Mouse (Mus musculus): Measurements from ENCODE around the gene S100a16. TPM values are rescaled to one million over a fixed set of nuclear protein-coding genes. Genes with fewer than 3 reads are reported as not detected.

Gene S100a16
- polyA plus RNA-seq, 1 experiment from 2014 or later = 232 TPM

- 90% methylated on average over 4 of the region's 4 CpGs for WGBS
- ATAC-seq (ENCODE audit: low FRiP score, low TSS enrichment) = no peak
Measured at GRCm38 (mm10) chr3:90515789-90516188, 21.3 kb upstream of the S100a16 start.

GRCm38 (mm10) chr3:90517711-90518110 lies 19.3 kb upstream of the S100a16 start:
- Histone ChIP-seq H3K27ac (ENCODE audit: low read length) (no peak overlapping the region), H3K4me2 (replicated peaks; ENCODE audit: low read depth, low read length) (no peak overlapping the region), H3K4me3 (ENCODE audit: low read length) (no peak overlapping the region), H3K36me3 (ENCODE audit: insufficient read depth, low read length) (no peaks in the 10 kb centered on the region), H3K9ac (replicated peaks; ENCODE audit: low read length) (no peak overlapping the region), H3K27me3 (ENCODE audit: insufficient read depth, low read length) (no peaks in the 10 kb centered on the region), H3K9me3 (ENCODE audit: low read length) (no peaks in the 10 kb centered on the region), H3K4me1 (ENCODE audit: insufficient read depth, low read length) (peaks cover 22% of the 10 kb centered on the region)
- ATAC-seq (ENCODE audit: low FRiP score, low TSS enrichment) = no peak
- WGBS = 73% methylated on average over 4 of the region's 4 CpGs

More at GRCm38 (mm10) chr3:90515789-90516188, 21.3 kb upstream of the S100a16 start:
- H3K4me3 ChIP-seq (ENCODE audit: low read length) = no peak overlapping the region
- no peak overlapping the region for H3K9ac ChIP-seq (replicated peaks; ENCODE audit: low read length)
- H3K4me2 ChIP-seq (replicated peaks; ENCODE audit: low read depth, low read length) = peak overlapping the region; percentile 88; the same call in 1 of the 2 replicates
- H3K4me1 ChIP-seq (ENCODE audit: insufficient read depth, low read length) = peaks cover 22% of the 10 kb centered on the region
- H3K9me3 ChIP-seq (ENCODE audit: low read length) = no peaks in the 10 kb centered on the region
- H3K27ac ChIP-seq (ENCODE audit: low read length) = no peak overlapping the region
- 0 out of 2 replicates have a peak, but pooled peaks cover 4% of the 10 kb centered on the region for H3K36me3 ChIP-seq (ENCODE audit: insufficient read depth, low read length)
- no peaks in the 10 kb centered on the region for H3K27me3 ChIP-seq (ENCODE audit: insufficient read depth, low read length)

GRCm38 (mm10) chr3:90525421-90525820 lies 11.6 kb upstream of the S100a16 start:
- Histone ChIP-seq H3K36me3 (ENCODE audit: insufficient read depth, low read length) (0 out of 2 replicates have a peak, but pooled peaks cover 4% of the 10 kb centered on the region), H3K4me1 (ENCODE audit: insufficient read depth, low read length) (no peaks in the 10 kb centered on the region; the same call in 1 of the 2 replicates), H3K27me3 (ENCODE audit: insufficient read depth, low read length) (no peaks in the 10 kb centered on the region), H3K9me3 (ENCODE audit: low read length) (no peaks in the 10 kb centered on the region), H3K4me3 (ENCODE audit: low read length) (no peak overlapping the region), H3K27ac (ENCODE audit: low read length) (no peak overlapping the region), H3K9ac (replicated peaks; ENCODE audit: low read length) (no peak overlapping the region), H3K4me2 (replicated peaks; ENCODE audit: low read depth, low read length) (no peak overlapping the region)
- WGBS = 49% methylated on average over 4 of the region's 4 CpGs
- no peak for ATAC-seq (ENCODE audit: low FRiP score, low TSS enrichment)

DNA sequence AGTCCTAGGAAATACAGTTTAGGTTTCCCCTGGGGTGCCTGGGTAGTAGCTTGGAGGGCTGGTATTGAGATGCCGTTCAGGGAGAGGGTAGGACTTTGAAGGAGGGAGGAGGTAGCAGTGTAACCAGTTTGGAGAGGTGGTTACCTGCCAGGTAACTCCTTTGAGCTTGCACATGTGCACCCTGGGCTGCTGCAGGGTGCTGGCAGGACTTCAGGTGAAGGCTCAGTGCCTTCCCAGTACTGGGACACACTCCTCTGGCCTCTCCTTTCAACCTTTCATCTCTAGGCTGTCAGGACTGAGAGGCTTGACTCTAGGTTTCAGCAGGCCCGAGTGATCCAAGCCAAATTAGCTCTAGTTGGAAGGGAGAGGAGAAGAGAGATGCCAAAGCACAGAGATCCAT lies 11.0 kb upstream of the S100a16 start:
- Histone ChIP-seq H3K27me3 (ENCODE audit: insufficient read depth, low read length) (no peaks in the 10 kb centered on the region), H3K4me3 (ENCODE audit: low read length) (no peak overlapping the region), H3K9ac (replicated peaks; ENCODE audit: low read length) (no peak overlapping the region), H3K36me3 (ENCODE audit: insufficient read depth, low read length) (0 out of 2 replicates have a peak, but pooled peaks cover 4% of the 10 kb centered on the region), H3K9me3 (ENCODE audit: low read length) (no peaks in the 10 kb centered on the region), H3K4me2 (replicated peaks; ENCODE audit: low read depth, low read length) (no peak overlapping the region), H3K27ac (ENCODE audit: low read length) (no peak overlapping the region), H3K4me1 (ENCODE audit: insufficient read depth, low read length) (no peaks in the 10 kb centered on the region; the same call in 1 of the 2 replicates)
- WGBS = 76% methylated on average over 2 of the region's 2 CpGs
- ATAC-seq (ENCODE audit: low FRiP score, low TSS enrichment) = no peak

GRCm38 (mm10) chr3:90526580-90526979 lies 10.5 kb upstream of the S100a16 start, which contains the start of gene S100a14:
TSS of gene S100a14 (plus strand) at chr3:90526856.
- Histone ChIP-seq H3K27ac (ENCODE audit: low read length) (no peak within 1 kb of the TSS), H3K27me3 (ENCODE audit: insufficient read depth, low read length) (no peaks in the 10 kb centered on the region), H3K4me2 (replicated peaks; ENCODE audit: low read depth, low read length) (no peak within 1 kb of the TSS), H3K9ac (replicated peaks; ENCODE audit: low read length) (no peak within 1 kb of the TSS), H3K36me3 (ENCODE audit: insufficient read depth, low read length) (0 out of 2 replicates have a peak, but pooled peaks cover 4% of the 10 kb centered on the region), H3K9me3 (ENCODE audit: low read length) (no peaks in the 10 kb centered on the region), H3K4me3 (ENCODE audit: low read length) (no peak within 1 kb of the TSS), H3K4me1 (ENCODE audit: insufficient read depth, low read length) (no peaks in the 10 kb centered on the region; the same call in 1 of the 2 replicates)
- peak; percentile 71 for ATAC-seq (ENCODE audit: low FRiP score, low TSS enrichment)
- WGBS = 50% methylated on average over 5 of the region's 5 CpGs

DNA sequence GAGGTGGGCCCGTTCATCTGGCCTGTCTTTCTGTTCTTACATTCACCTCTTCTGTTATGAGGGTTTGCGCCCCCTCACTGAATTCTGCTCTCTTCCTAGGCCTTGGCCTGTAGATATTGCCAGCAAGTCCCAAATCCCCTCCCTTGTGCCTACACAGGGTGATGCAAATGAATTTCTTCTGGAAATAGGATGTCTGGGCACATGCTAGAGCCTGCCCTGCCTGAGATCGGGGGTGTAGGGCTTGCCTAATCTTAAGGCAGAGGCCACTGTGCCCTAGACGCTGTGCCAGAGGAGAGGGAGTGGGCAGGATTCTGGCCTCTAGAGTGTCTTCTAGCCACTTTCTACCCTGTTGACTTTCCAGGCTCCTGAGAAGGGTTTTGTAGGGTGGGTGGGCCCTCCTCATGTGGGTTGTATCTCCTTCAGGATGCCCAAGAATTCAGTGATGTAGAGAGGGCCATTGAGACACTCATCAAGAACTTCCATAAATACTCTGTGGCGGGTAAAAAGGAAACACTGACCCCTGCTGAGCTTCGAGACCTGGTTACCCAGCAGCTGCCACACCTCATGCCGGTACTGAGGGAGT lies 9.7 kb upstream of the S100a16 start:
- Histone ChIP-seq H3K4me3 (ENCODE audit: low read length) (no peak overlapping the region), H3K27me3 (ENCODE audit: insufficient read depth, low read length) (no peaks in the 10 kb centered on the region), H3K4me1 (ENCODE audit: insufficient read depth, low read length) (no peaks in the 10 kb centered on the region; the same call in 1 of the 2 replicates), H3K4me2 (replicated peaks; ENCODE audit: low read depth, low read length) (no peak overlapping the region), H3K9ac (replicated peaks; ENCODE audit: low read length) (no peak overlapping the region), H3K9me3 (ENCODE audit: low read length) (no peaks in the 10 kb centered on the region), H3K27ac (ENCODE audit: low read length) (no peak overlapping the region), H3K36me3 (ENCODE audit: insufficient read depth, low read length) (0 out of 2 replicates have a peak, but pooled peaks cover 4% of the 10 kb centered on the region)
- ATAC-seq (ENCODE audit: low FRiP score, low TSS enrichment) = no peak
- 88% methylated on average over 7 of the region's 7 CpGs for WGBS

- Histone ChIP-seq H3K4me3 (ENCODE audit: low read length) (no peak overlapping the region), H3K27ac (ENCODE audit: low read length) (no peak overlapping the region), H3K4me1 (ENCODE audit: insufficient read depth, low read length) (peaks cover under 1% of the 10 kb centered on the region; the same call in 1 of the 2 replicates), H3K27me3 (ENCODE audit: insufficient read depth, low read length) (no peaks in the 10 kb centered on the region), H3K9me3 (ENCODE audit: low read length) (no peaks in the 10 kb centered on the region), H3K4me2 (replicated peaks; ENCODE audit: low read depth, low read length) (no peak overlapping the region), H3K36me3 (ENCODE audit: insufficient read depth, low read length) (no peaks in the 10 kb centered on the region), H3K9ac (replicated peaks; ENCODE audit: low read length) (no peak overlapping the region)
- 61% methylated on average over 5 of the region's 5 CpGs for WGBS
- no peak for ATAC-seq (ENCODE audit: low FRiP score, low TSS enrichment)
Measured at GRCm38 (mm10) chr3:90531713-90532112, 5.3 kb upstream of the S100a16 start.

GRCm38 (mm10) chr3:90535446-90535845 lies 1.6 kb upstream of the S100a16 start:
- peaks cover 24% of the 10 kb centered on the region for H3K4me1 ChIP-seq (ENCODE audit: insufficient read depth, low read length)
- H3K27ac ChIP-seq (ENCODE audit: low read length) = no peak overlapping the region
- H3K4me3 ChIP-seq (ENCODE audit: low read length) = no peak overlapping the region
- H3K4me2 ChIP-seq (replicated peaks; ENCODE audit: low read depth, low read length) = no peak overlapping the region
- WGBS = 67% methylated on average over 1 of the region's 1 CpGs
- ATAC-seq (ENCODE audit: low FRiP score, low TSS enrichment) = no peak
- H3K9ac ChIP-seq (replicated peaks; ENCODE audit: low read length) = no peak overlapping the region
- no peaks in the 10 kb centered on the region for H3K27me3 ChIP-seq (ENCODE audit: insufficient read depth, low read length)
- H3K36me3 ChIP-seq (ENCODE audit: insufficient read depth, low read length) = no peaks in the 10 kb centered on the region
- H3K9me3 ChIP-seq (ENCODE audit: low read length) = no peaks in the 10 kb centered on the region

- peak overlapping the region; percentile 69 for H3K9ac ChIP-seq (replicated peaks; ENCODE audit: low read length)
- no peak for ATAC-seq (ENCODE audit: low FRiP score, low TSS enrichment)
- no peaks in the 10 kb centered on the region for H3K36me3 ChIP-seq (ENCODE audit: insufficient read depth, low read length)
- H3K4me3 ChIP-seq (ENCODE audit: low read length) = peak overlapping the region; percentile 41
- no peaks in the 10 kb centered on the region for H3K9me3 ChIP-seq (ENCODE audit: low read length)
- peaks cover 36% of the 10 kb centered on the region for H3K4me1 ChIP-seq (ENCODE audit: insufficient read depth, low read length)
- 66% methylated on average over 5 of the region's 5 CpGs for WGBS
- peak overlapping the region; percentile 96 for H3K27ac ChIP-seq (ENCODE audit: low read length)
- H3K27me3 ChIP-seq (ENCODE audit: insufficient read depth, low read length) = no peaks in the 10 kb centered on the region
- H3K4me2 ChIP-seq (replicated peaks; ENCODE audit: low read depth, low read length) = peak overlapping the region; percentile 48
Measured at GRCm38 (mm10) chr3:90537905-90538296, 847 bp downstream of the S100a16 start.

- WGBS = 27% methylated on average over 4 of the region's 4 CpGs
- Histone ChIP-seq H3K4me3 (ENCODE audit: low read length) (peak overlapping the region; percentile 30), H3K36me3 (ENCODE audit: insufficient read depth, low read length) (no peaks in the 10 kb centered on the region), H3K4me1 (ENCODE audit: insufficient read depth, low read length) (peaks cover 36% of the 10 kb centered on the region), H3K27ac (ENCODE audit: low read length) (peak overlapping the region; percentile 78), H3K9ac (replicated peaks; ENCODE audit: low read length) (peak overlapping the region; percentile 63), H3K9me3 (ENCODE audit: low read length) (no peaks in the 10 kb centered on the region), H3K27me3 (ENCODE audit: insufficient read depth, low read length) (no peaks in the 10 kb centered on the region), H3K4me2 (replicated peaks; ENCODE audit: low read depth, low read length) (peak overlapping the region; percentile 43)
- peak; percentile 29; the same call in 1 of the 2 replicates for ATAC-seq (ENCODE audit: low FRiP score, low TSS enrichment)
Measured at GRCm38 (mm10) chr3:90540904-90541303, 3.9 kb downstream of the S100a16 start.
